Mouse (Mus musculus) liver, embryonic 13.5 days (tissue): ENCODE measurements at regions not wholly inside any gene's neighbourhood (a gene's known extent, or its start where the extent isn't known, plus 50 kb on each side); places are given as distances from the start of the nearest gene placed in this dataset.

Experiments
- ATAC-seq: fragments of 200-750 bp; cut with Nextera tagmentation; 2 replicates; pipeline ENCODE4 v1.8.0; 2017; ENCODE audit warnings: low read depth, mild to moderate bottlenecking, moderate number of reproducible peaks, moderate library complexity
- DNase-seq: peaks from one replicate; pipeline ENCODE4 v3.0.0; 2022
- H3K27ac ChIP-seq: fragments of 300-500 bp; sonication (generic); 2 replicates; pipeline ENCODE4 v1.5.1; 2015; ENCODE audit warnings: moderate library complexity, mild to moderate bottlenecking, inconsistent platforms
- H3K27me3 ChIP-seq: fragments of 300-500 bp; sonication (generic); 2 replicates; pipeline ENCODE4 v1.6.1; 2015; ENCODE audit warnings: mild to moderate bottlenecking, inconsistent platforms
- H3K36me3 ChIP-seq: fragments of 300-500 bp; sonication (generic); 2 replicates; pipeline ENCODE4 v1.6.1; 2015; ENCODE audit warnings: mild to moderate bottlenecking, inconsistent platforms
- H3K4me1 ChIP-seq: fragments of 300-500 bp; sonication (generic); replicated peaks from 2 replicates; pipeline ENCODE4 v1.6.1; 2015; ENCODE audit warnings: inconsistent platforms
- H3K4me2 ChIP-seq: fragments of 300-500 bp; sonication (generic); 2 replicates; pipeline ENCODE4 v1.6.1; 2015; ENCODE audit warnings: inconsistent platforms, mild to moderate bottlenecking, moderate library complexity
- H3K4me3 ChIP-seq: fragments of 300-500 bp; sonication (generic); replicated peaks from 2 replicates; pipeline ENCODE4 v1.5.1; 2015; ENCODE audit warnings: mild to moderate bottlenecking, inconsistent platforms
- H3K9ac ChIP-seq: fragments of 300-500 bp; sonication (generic); 2 replicates; pipeline ENCODE4 v1.6.1; 2015; ENCODE audit warnings: mild to moderate bottlenecking, inconsistent platforms
- H3K9me3 ChIP-seq: fragments of 300-500 bp; sonication (generic); replicated peaks from 2 replicates; pipeline ENCODE4 v1.6.1; 2016; ENCODE audit warnings: inconsistent platforms
- WGBS: fragments of 180-500 bp; shearing (Covaris S2); methylation state at CpG from one replicate; pipeline ENCODE4 v1.1.7; 2015; ENCODE audit not compliant: insufficient replicate concordance; 5-methylcytosine and 5-hydroxymethylcytosine counted together

- no peaks in the 10 kb centered on the region for H3K27me3 ChIP-seq
- no peak for ATAC-seq
- DNase-seq, result no peak
- H3K4me1 ChIP-seq, result no peaks in the 10 kb centered on the region
- no peaks in the 10 kb centered on the region for H3K36me3 ChIP-seq
- 64% methylated on average over 3 of the region's 3 CpGs for WGBS
- H3K4me3 ChIP-seq, result no peak overlapping the region
- H3K9ac ChIP-seq, result no peak overlapping the region
- H3K4me2 ChIP-seq, result no peak overlapping the region
- H3K27ac ChIP-seq, result no peak overlapping the region
- H3K9me3 ChIP-seq, result no peaks in the 10 kb centered on the region
Observed at GRCm38 (mm10) chr1:124652251-124652861, 607.0 kb upstream of the Dpp10 start.

- H3K4me3 ChIP-seq, result no peak overlapping the region
- no peaks in the 10 kb centered on the region for H3K27me3 ChIP-seq
- H3K9me3 ChIP-seq, result no peaks in the 10 kb centered on the region
- no peak for ATAC-seq
- no peaks in the 10 kb centered on the region for H3K4me1 ChIP-seq
- H3K9ac ChIP-seq, result no peak overlapping the region
- DNase-seq, result no peak
- no peak overlapping the region for H3K4me2 ChIP-seq
- no peak overlapping the region for H3K27ac ChIP-seq
- H3K36me3 ChIP-seq, result no peaks in the 10 kb centered on the region
Observed at GRCm38 (mm10) chr1:124635246-124635768, 589.9 kb upstream of the Dpp10 start.

GRCm38 (mm10) chr1:124630084-124630483, 584.7 kb upstream of the Dpp10 start:
- Histone ChIP-seq H3K9ac (no peak overlapping the region), H3K36me3 (no peaks in the 10 kb centered on the region), H3K4me3 (no peak overlapping the region), H3K4me1 (no peaks in the 10 kb centered on the region), H3K27me3 (no peaks in the 10 kb centered on the region), H3K27ac (no peak overlapping the region), H3K9me3 (no peaks in the 10 kb centered on the region), H3K4me2 (no peak overlapping the region)
- DNase-seq (no peak), ATAC-seq (no peak)

GRCm38 (mm10) chr1:124584620-124585019, 539.3 kb upstream of the Dpp10 start:
- H3K27ac ChIP-seq, result no peak overlapping the region
- WGBS, result 67% methylated on average over 1 of the region's 1 CpGs
- no peaks in the 10 kb centered on the region for H3K27me3 ChIP-seq
- ATAC-seq, result no peak
- no peak overlapping the region for H3K4me3 ChIP-seq
- H3K4me1 ChIP-seq, result no peaks in the 10 kb centered on the region
- H3K9ac ChIP-seq, result no peak overlapping the region
- H3K9me3 ChIP-seq, result no peaks in the 10 kb centered on the region
- H3K4me2 ChIP-seq, result no peak overlapping the region
- no peaks in the 10 kb centered on the region for H3K36me3 ChIP-seq
- DNase-seq, result no peak
